Mouse (Mus musculus): ENCODE results near the gene Fam166b. TPM values are rescaled to one million over a fixed set of nuclear protein-coding genes. Genes with fewer than 3 reads are reported as not detected.

Fam166b gene
- total and polyA plus RNA-seq, 2 experiments from 2014 or later: 1.6 to 2.8 TPM

DNA sequence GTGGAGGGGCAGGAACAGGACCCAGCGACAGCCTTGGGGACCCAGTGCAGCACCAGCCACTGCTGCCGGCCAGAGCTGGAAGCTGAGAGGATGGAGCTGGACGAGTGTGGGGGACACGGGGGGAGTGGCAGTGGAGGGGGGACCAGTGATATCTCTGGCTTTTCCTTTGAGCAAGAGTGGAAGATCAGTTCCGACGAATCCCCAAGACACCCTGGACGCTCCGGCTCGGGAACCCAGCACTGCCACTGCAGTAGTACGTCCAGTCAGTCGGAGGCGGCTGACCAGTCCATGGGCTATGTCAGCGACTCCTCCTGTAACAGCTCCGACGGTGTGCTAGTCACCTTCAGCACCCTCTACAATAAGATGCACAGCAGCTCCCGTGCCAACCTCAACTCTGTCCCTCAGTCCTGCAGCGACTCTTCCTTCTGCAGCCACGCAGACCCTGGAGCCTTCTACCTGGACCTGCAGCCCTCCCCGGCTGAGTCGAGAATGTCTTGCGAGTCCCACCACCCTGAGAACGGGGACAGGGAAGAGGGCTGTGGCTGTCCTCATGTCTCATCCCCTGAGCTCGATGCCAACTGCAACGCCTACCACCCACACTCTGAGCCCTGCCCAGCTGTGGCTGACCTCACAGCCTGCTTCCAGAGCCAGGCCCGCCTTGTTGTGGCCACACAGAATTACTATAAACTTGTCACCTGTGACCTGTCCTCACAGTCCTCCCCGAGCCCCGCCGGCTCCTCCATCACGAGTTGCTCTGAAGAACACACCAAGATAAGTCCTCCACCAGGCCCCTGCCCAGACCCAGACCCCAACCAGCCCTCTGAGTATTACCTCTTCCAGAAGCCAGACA is 13.5 kb downstream of the Fam166b start:
- H3K27ac ChIP-seq (ENCODE audit: low read depth, low read length): no peak overlapping the region
- peaks cover 40% of the 10 kb centered on the region for H3K36me3 ChIP-seq (ENCODE audit: insufficient read depth, low read length)
- WGBS: 90% methylated on average over 29 of the region's 29 CpGs
- no peaks in the 10 kb centered on the region for H3K27me3 ChIP-seq (ENCODE audit: insufficient read depth, low read length)
- H3K4me1 ChIP-seq (ENCODE audit: insufficient read depth, low read length): no peaks in the 10 kb centered on the region
- DNase-seq (ENCODE audit: low spot score) (no peak), ATAC-seq (ENCODE audit: low FRiP score) (no peak)
- H3K9ac ChIP-seq (replicated peaks; ENCODE audit: low read length, poor library complexity, severe bottlenecking): no peak overlapping the region
- no peak overlapping the region for H3K4me2 ChIP-seq (ENCODE audit: low read depth, low read length, poor library complexity, severe bottlenecking)
- no peaks in the 10 kb centered on the region for H3K9me3 ChIP-seq (ENCODE audit: low read length)
- TF ChIP-seq CTCF (IDR thresholded peaks at IDR 0.05): no peak
- no peak overlapping the region for H3K4me3 ChIP-seq (ENCODE audit: low read depth, low read length)

DNA sequence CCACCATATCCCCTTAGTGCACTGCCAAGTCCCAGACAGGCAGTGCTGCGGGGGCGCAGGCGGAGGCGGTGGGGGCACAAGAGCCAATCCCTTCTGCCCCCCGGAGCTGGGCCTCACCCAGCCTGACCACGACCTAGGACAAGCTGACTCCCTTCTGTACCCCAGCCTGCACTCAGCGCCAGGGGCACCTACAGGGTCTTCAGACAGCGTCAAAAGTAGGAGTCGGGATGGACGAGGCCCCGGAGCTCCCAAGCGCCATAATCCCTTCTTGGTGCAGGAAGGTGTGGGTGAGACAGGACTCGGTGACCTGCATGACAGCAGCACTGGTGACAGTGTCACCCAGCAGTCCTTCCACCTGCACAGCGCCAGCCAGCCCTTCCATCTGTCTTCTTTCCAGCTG is 14.2 kb downstream of the Fam166b start:
- no peak overlapping the region for H3K27ac ChIP-seq (ENCODE audit: low read depth, low read length)
- H3K36me3 ChIP-seq (ENCODE audit: insufficient read depth, low read length): peaks cover 40% of the 10 kb centered on the region
- DNase-seq (ENCODE audit: low spot score) (no peak), ATAC-seq (ENCODE audit: low FRiP score) (no peak)
- H3K4me2 ChIP-seq (ENCODE audit: low read depth, low read length, poor library complexity, severe bottlenecking): no peak overlapping the region
- no peak for TF ChIP-seq CTCF (IDR thresholded peaks at IDR 0.05)
- H3K4me3 ChIP-seq (ENCODE audit: low read depth, low read length): no peak overlapping the region
- H3K9ac ChIP-seq (replicated peaks; ENCODE audit: low read length, poor library complexity, severe bottlenecking): no peak overlapping the region
- H3K4me1 ChIP-seq (ENCODE audit: insufficient read depth, low read length): no peaks in the 10 kb centered on the region
- H3K9me3 ChIP-seq (ENCODE audit: low read length): no peaks in the 10 kb centered on the region
- H3K27me3 ChIP-seq (ENCODE audit: insufficient read depth, low read length): no peaks in the 10 kb centered on the region
- WGBS: 93% methylated on average over 14 of the region's 14 CpGs

DNA sequence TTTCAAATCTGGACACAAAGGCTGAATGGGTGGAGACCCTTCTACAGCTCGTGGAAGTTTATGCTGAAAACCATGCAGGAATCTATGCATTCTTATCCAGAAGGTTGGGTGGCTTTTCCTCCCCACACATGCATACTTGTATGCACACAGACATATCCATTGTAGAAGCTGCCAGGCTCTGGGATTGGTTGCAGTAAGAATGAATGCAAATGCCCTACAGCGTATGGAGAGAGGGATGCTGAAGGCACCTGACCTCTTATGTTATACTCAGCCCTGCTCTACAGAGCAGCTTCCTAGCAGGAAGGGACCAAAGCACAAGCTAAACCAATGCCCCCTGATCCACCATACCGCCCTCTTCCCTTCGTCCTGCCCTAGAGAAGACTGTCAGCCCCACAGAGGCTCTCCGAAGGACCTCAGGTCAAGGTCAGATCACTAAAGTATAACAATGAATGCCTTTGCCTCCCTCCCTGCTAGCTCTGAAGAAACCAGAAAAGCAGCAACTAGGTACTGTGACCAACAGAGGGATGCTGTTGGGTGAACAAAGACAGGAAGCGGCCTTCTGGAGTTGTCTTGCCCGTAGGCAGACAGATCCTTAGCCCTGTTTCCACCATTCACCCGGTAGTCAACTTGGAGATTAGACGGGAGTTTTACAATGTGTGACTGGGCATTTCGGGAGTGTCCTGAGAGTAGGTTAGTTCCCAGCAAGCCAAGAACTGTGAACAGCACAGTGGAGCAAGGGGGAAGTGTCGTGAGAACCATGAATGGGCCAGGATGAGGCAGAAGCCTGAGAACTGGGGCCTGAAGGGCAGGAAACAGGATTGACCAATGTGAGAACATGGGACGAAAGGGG is 21.6 kb downstream of the Fam166b start:
- Histone ChIP-seq H3K36me3 (ENCODE audit: insufficient read depth, low read length) (0 out of 2 replicates have a peak, but pooled peaks cover 7% of the 10 kb centered on the region), H3K4me3 (ENCODE audit: low read depth, low read length) (peak overlapping the region; percentile 64), H3K9ac (replicated peaks; ENCODE audit: low read length, poor library complexity, severe bottlenecking) (peak overlapping the region; percentile 95), H3K4me2 (ENCODE audit: low read depth, low read length, poor library complexity, severe bottlenecking) (peak overlapping the region; percentile 72), H3K27me3 (ENCODE audit: insufficient read depth, low read length) (no peaks in the 10 kb centered on the region), H3K4me1 (ENCODE audit: insufficient read depth, low read length) (peaks cover 25% of the 10 kb centered on the region), H3K9me3 (ENCODE audit: low read length) (no peaks in the 10 kb centered on the region), H3K27ac (ENCODE audit: low read depth, low read length) (peak overlapping the region; percentile 99)
- TF ChIP-seq CTCF (IDR thresholded peaks at IDR 0.05): no peak
- peak; percentile 75 for DNase-seq (ENCODE audit: low spot score)
- 49% methylated on average over 12 of the region's 12 CpGs for WGBS
- ATAC-seq (ENCODE audit: low FRiP score): peak; percentile 68

DNA sequence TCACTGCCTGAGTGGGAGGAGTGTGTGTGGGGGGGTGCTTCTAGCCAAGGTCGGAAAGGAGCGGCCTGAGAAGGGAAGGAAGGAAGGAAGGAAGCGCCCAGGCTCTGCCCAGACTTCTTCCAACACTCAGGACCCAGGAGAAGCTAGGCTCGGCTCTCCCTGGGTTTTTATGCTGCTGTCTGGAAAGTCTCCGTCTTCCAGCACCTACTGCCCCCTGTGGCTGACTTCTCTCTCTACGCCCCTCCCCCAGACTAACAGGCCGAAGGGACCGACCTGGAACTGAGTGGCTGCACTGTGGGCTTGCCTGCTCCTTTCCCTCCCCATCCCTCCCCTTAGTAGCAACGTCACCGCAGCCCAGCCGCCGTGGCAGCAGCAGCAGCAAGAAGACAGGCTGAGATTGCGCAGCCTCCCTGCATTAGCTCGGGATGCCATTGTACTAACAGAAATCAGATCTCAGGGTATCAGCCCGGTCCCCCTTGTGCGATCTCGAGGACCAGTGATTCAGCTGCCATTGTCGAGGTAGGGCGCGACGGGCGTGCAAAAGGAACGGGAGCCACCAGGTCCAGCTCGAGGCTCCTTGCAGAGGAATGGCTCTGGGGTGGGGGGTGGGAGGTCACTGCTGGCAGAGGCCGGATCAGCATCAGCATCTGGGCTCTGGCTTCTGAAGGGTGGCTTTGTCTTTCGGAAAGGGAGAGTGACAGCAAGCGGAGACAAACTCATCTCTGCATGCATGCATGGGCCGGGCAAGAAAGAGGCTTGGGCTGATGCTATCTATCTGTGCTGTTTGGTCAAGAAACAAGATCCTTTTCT is 22.6 kb downstream of the Fam166b start:
- peak overlapping the region; percentile 72 for H3K4me2 ChIP-seq (ENCODE audit: low read depth, low read length, poor library complexity, severe bottlenecking)
- H3K27me3 ChIP-seq (ENCODE audit: insufficient read depth, low read length): no peaks in the 10 kb centered on the region
- no peaks in the 10 kb centered on the region for H3K9me3 ChIP-seq (ENCODE audit: low read length)
- ATAC-seq (ENCODE audit: low FRiP score): peak; percentile 96
- under 1% methylated on average over 27 of the region's 28 CpGs for WGBS
- peaks cover 26% of the 10 kb centered on the region for H3K4me1 ChIP-seq (ENCODE audit: insufficient read depth, low read length)
- H3K4me3 ChIP-seq (ENCODE audit: low read depth, low read length): peak overlapping the region; percentile 64
- H3K27ac ChIP-seq (ENCODE audit: low read depth, low read length): peak overlapping the region; percentile 99
- peak; percentile 83 for TF ChIP-seq CTCF (IDR thresholded peaks at IDR 0.05)
- H3K36me3 ChIP-seq (ENCODE audit: insufficient read depth, low read length): 0 out of 2 replicates have a peak, but pooled peaks cover 7% of the 10 kb centered on the region
- peak overlapping the region; percentile 95 for H3K9ac ChIP-seq (replicated peaks; ENCODE audit: low read length, poor library complexity, severe bottlenecking)
- DNase-seq (ENCODE audit: low spot score): peak; percentile 96

DNA sequence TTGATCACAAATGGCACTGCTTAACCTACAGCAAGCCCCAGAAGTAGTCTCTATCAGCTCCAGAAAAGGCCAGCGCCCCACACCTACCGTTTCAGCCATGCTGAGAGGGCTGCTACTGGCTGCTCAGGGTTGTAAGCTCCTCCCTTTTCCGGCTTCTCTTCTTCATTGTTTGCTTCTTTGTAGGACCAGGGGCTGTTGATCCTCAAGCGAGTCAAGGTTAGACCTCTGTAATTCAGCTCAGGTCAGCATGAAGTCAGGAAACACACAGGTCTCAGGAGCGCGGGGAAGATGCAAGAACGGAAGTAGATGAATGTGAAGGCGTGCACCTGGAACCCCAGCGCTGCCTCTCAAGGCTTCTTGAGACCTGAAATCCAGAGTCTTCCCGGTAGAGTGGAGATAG is 24.2 kb downstream of the Fam166b start:
- TF ChIP-seq CTCF (IDR thresholded peaks at IDR 0.05): no peak
- DNase-seq (ENCODE audit: low spot score) (no peak), ATAC-seq (ENCODE audit: low FRiP score) (no peak)
- H3K36me3 ChIP-seq (ENCODE audit: insufficient read depth, low read length): 0 out of 2 replicates have a peak, but pooled peaks cover 7% of the 10 kb centered on the region
- WGBS: 92% methylated on average over 10 of the region's 10 CpGs
- no peaks in the 10 kb centered on the region for H3K27me3 ChIP-seq (ENCODE audit: insufficient read depth, low read length)
- no peaks in the 10 kb centered on the region for H3K9me3 ChIP-seq (ENCODE audit: low read length)
- no peak overlapping the region for H3K4me2 ChIP-seq (ENCODE audit: low read depth, low read length, poor library complexity, severe bottlenecking)
- H3K9ac ChIP-seq (replicated peaks; ENCODE audit: low read length, poor library complexity, severe bottlenecking): no peak overlapping the region
- no peak overlapping the region for H3K27ac ChIP-seq (ENCODE audit: low read depth, low read length)
- peaks cover 29% of the 10 kb centered on the region for H3K4me1 ChIP-seq (ENCODE audit: insufficient read depth, low read length)
- H3K4me3 ChIP-seq (ENCODE audit: low read depth, low read length): no peak overlapping the region
